Mouse (Mus musculus): ENCODE measurements around the gene Zkscan16.

Zkscan16 gene

GRCm38 (mm10) chr4:58942942-58943341 lies 486 bp upstream of the Zkscan16 start:
- DNase-seq, result no peak

- DNase-seq, result no peak
Observed at GRCm38 (mm10) chr4:58944206-58944553, 752 bp downstream of the Zkscan16 start.

- no peak for DNase-seq
Observed at GRCm38 (mm10) chr4:58944695-58945094, 1.3 kb downstream of the Zkscan16 start.

GRCm38 (mm10) chr4:58948391-58948790 lies 5.0 kb downstream of the Zkscan16 start:
- no peak for DNase-seq

GRCm38 (mm10) chr4:58952630-58953029 lies 9.2 kb downstream of the Zkscan16 start:
- DNase-seq, result no peak

GRCm38 (mm10) chr4:58961719-58962118 lies 18.3 kb downstream of the Zkscan16 start:
- DNase-seq, result no peak

GRCm38 (mm10) chr4:58963271-58963670 lies 19.8 kb downstream of the Zkscan16 start:
- no peak for DNase-seq

GRCm38 (mm10) chr4:58965136-58965535 lies 21.7 kb downstream of the Zkscan16 start:
- DNase-seq, result no peak

GRCm38 (mm10) chr4:58970678-58971077 lies 27.2 kb downstream of the Zkscan16 start:
- no peak for DNase-seq

GRCm38 (mm10) chr4:58975711-58976110 lies 32.3 kb downstream of the Zkscan16 start:
- no peak for DNase-seq

GRCm38 (mm10) chr4:58981421-58981820 lies 38.0 kb downstream of the Zkscan16 start:
- DNase-seq, result no peak

- DNase-seq, result no peak
Observed at GRCm38 (mm10) chr4:58982806-58983205, 39.4 kb downstream of the Zkscan16 start.

- DNase-seq, result peak; percentile 84
Observed at GRCm38 (mm10) chr4:58985157-58985648, 41.8 kb downstream of the Zkscan16 start.

GRCm38 (mm10) chr4:58986540-58987190 lies 43.2 kb downstream of the Zkscan16 start, which contains the start of gene Ptgr1:
Gene Ptgr1 (minus strand): TSS chr4:58987119.
- peak; percentile 88 for DNase-seq

GRCm38 (mm10) chr4:58989303-58989898 lies 46.0 kb downstream of the Zkscan16 start:
- no peak for DNase-seq

- no peak for DNase-seq
Observed at GRCm38 (mm10) chr4:58990609-58991434, 47.4 kb downstream of the Zkscan16 start.

GRCm38 (mm10) chr4:58992195-58992594 lies 48.8 kb downstream of the Zkscan16 start:
- DNase-seq, result no peak

- no peak for DNase-seq
Observed at GRCm38 (mm10) chr4:58994762-58995161, 51.3 kb downstream of the Zkscan16 start, which contains the start of gene Dnajc25. Gene Dnajc25 (plus strand): TSS chr4:58995062.

- no peak for DNase-seq
Observed at GRCm38 (mm10) chr4:58995251-58995693, 51.8 kb downstream of the Zkscan16 start.

GRCm38 (mm10) chr4:58997081-58997480 lies 53.7 kb downstream of the Zkscan16 start:
- DNase-seq, result no peak

GRCm38 (mm10) chr4:58998688-58999087 lies 55.3 kb downstream of the Zkscan16 start:
- no peak for DNase-seq

- DNase-seq, result peak; percentile 84
Observed at GRCm38 (mm10) chr4:58999686-59000085, 56.3 kb downstream of the Zkscan16 start.

- peak; percentile 56 for DNase-seq
Observed at GRCm38 (mm10) chr4:59000614-59001013, 57.2 kb downstream of the Zkscan16 start.

Data from lung, postnatal 10 days (tissue).